Mouse (Mus musculus) hindbrain, embryonic 11.5 days (tissue): ENCODE results near the gene Tmem190. TPM values are rescaled to one million over a fixed set of nuclear protein-coding genes. Genes with fewer than 3 reads are reported as not detected.
"Not testable (repeated sequence)": the region's sequence is repeated elsewhere in the genome, so short reads cannot be mapped to it uniquely, and the experiment has no call there.

Experiments used
- ATAC-seq: fragments of 200-750 bp; cut with Nextera tagmentation; 2 replicates; pipeline ENCODE4 v1.8.0; 2017; ENCODE audit warnings: mild to moderate bottlenecking, moderate TSS enrichment, moderate library complexity; ENCODE audit not compliant: low FRiP score
- DNase-seq: peaks from one replicate; pipeline ENCODE4 v3.0.0-alpha.2; 2015; ENCODE audit warnings: low spot score
- H3K27ac ChIP-seq: fragments of 300-500 bp; sonication (generic); 2 replicates; pipeline ENCODE4 v1.5.1; 2014; ENCODE audit warnings: mild to moderate bottlenecking, low read depth, low read length
- H3K27me3 ChIP-seq: fragments of 300-500 bp; sonication (generic); 2 replicates; pipeline ENCODE4 v1.6.1; 2014; ENCODE audit warnings: mild to moderate bottlenecking, low read length, moderate library complexity, mixed read lengths; ENCODE audit not compliant: control insufficient read depth, insufficient read depth
- H3K36me3 ChIP-seq: fragments of 300-500 bp; sonication (generic); 2 replicates; pipeline ENCODE4 v1.6.1; 2014; ENCODE audit warnings: mild to moderate bottlenecking, low read length, moderate library complexity, mixed read lengths; ENCODE audit not compliant: control insufficient read depth, insufficient read depth
- H3K4me1 ChIP-seq: fragments of 300-500 bp; sonication (generic); replicated peaks from 2 replicates; pipeline ENCODE4 v1.6.1; 2014; ENCODE audit warnings: low read length, mixed read lengths; ENCODE audit not compliant: control insufficient read depth, insufficient read depth
- H3K4me2 ChIP-seq: fragments of 300-500 bp; sonication (generic); replicated peaks from 2 replicates; pipeline ENCODE4 v1.6.1; 2014; ENCODE audit warnings: mild to moderate bottlenecking, low read depth, low read length
- H3K4me3 ChIP-seq: fragments of 300-500 bp; sonication (generic); 2 replicates; pipeline ENCODE4 v1.5.1; 2014; ENCODE audit warnings: low read depth, low read length
- H3K9ac ChIP-seq: fragments of 300-500 bp; sonication (generic); 2 replicates; pipeline ENCODE4 v1.6.1; 2014; ENCODE audit warnings: low read depth, low read length
- H3K9me3 ChIP-seq: fragments of 300-500 bp; sonication (generic); 2 replicates; pipeline ENCODE4 v1.6.1; 2016; ENCODE audit warnings: low read length; ENCODE audit not compliant: control insufficient read depth
- WGBS: fragments of 180-500 bp; shearing (Covaris S2); extraction: QIAGEN DNeasy Blood & Tissue Kit; methylation state at CpG from one replicate; pipeline ENCODE4 v1.1.7; 2014; 5-methylcytosine and 5-hydroxymethylcytosine counted together
- polyA plus RNA-seq: library from polyadenylated mRNA; unstranded; fragments of >200 nt; fragmentation: Nextera tagmentation; extraction: Ambion mirVana; gene quantifications from 2 replicates; pipeline ENCODE4 v1.2.1, GENCODE M21; 2014

Gene Tmem190
- polyA plus RNA-seq, 1 experiment from 2014 or later: not detected

- H3K36me3 ChIP-seq, ATAC-seq, H3K9ac ChIP-seq, H3K9me3 ChIP-seq, H3K4me1 ChIP-seq, H3K27ac ChIP-seq, H3K4me2 ChIP-seq, H3K4me3 ChIP-seq, DNase-seq, H3K27me3 ChIP-seq: not testable (repeated sequence)
- 93% methylated on average over 7 of the region's 7 CpGs for WGBS
These were observed 38.2 kb downstream of the Tmem190 start for GRCm38 (mm10) chr7:4820925-4821324.

GRCm38 (mm10) chr7:4821690-4822089 is 39.0 kb downstream of the Tmem190 start:
- Histone ChIP-seq H3K4me1 (no peaks in the 10 kb centered on the region), H3K36me3 (no peaks in the 10 kb centered on the region), H3K4me2 (no peak overlapping the region), H3K27ac (no peak overlapping the region), H3K27me3 (no peaks in the 10 kb centered on the region), H3K9me3 (no peaks in the 10 kb centered on the region), H3K4me3 (no peak overlapping the region), H3K9ac (no peak overlapping the region)
- WGBS: 86% methylated on average over 4 of the region's 4 CpGs
- no peak for DNase-seq
- ATAC-seq: no peak

GRCm38 (mm10) chr7:4822162-4822907 is 39.6 kb downstream of the Tmem190 start:
- H3K36me3 ChIP-seq: no peaks in the 10 kb centered on the region
- DNase-seq: no peak
- no peaks in the 10 kb centered on the region for H3K9me3 ChIP-seq
- 75% methylated on average over 6 of the region's 6 CpGs for WGBS
- no peak overlapping the region for H3K4me2 ChIP-seq
- ATAC-seq: no peak
- no peaks in the 10 kb centered on the region for H3K27me3 ChIP-seq
- H3K4me3 ChIP-seq: no peak overlapping the region
- H3K9ac ChIP-seq: no peak overlapping the region
- no peaks in the 10 kb centered on the region for H3K4me1 ChIP-seq
- no peak overlapping the region for H3K27ac ChIP-seq

DNA sequence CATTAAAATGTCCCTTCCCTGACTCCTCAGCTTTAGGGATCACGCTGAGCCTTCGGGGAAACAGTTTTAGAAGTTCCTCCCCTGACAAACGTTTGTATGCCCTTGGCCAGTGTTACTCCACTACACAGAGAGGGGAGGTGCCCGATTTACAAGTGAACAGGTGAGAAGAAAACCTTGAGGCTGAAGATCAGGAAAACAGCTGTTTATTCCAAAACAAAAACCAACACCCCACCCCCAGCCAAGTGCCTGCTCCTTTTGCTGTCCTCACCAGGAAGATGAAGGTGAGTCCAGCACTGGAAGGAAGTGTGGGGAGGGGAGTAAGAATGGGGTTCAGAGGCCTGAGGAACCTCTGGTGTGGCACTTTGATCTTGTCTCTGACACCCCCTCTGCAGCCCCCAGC is 42.6 kb downstream of the Tmem190 start:
- Histone ChIP-seq H3K4me1 (no peaks in the 10 kb centered on the region), H3K36me3 (no peaks in the 10 kb centered on the region), H3K9me3 (no peaks in the 10 kb centered on the region), H3K9ac (no peak overlapping the region), H3K27ac (no peak overlapping the region), H3K27me3 (no peaks in the 10 kb centered on the region; the same call in 1 of the 2 replicates), H3K4me3 (no peak overlapping the region), H3K4me2 (no peak overlapping the region)
- no peak for ATAC-seq
- DNase-seq: no peak
- WGBS: 53% methylated on average over 4 of the region's 4 CpGs

DNA sequence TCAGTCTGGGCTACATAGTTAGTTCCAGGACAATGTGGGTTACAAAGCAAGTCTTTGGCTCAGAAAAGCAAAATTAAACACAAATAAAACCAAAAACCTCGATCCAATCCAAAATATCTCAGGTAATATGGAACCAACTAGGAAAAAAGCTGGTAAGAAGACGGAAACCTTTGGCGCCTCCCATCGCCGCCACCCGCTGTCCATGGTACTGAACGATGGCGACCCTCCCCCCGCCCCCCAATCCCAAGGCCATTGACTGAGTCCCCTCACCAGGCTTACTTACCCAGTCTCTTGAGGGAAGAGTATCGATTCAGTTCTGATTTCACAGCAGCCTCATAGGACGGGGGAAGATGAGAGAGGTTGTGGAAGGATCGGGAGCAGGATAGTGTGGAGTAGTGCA is 47.7 kb downstream of the Tmem190 start:
- no peak overlapping the region for H3K4me3 ChIP-seq
- H3K36me3 ChIP-seq: no peaks in the 10 kb centered on the region
- no peak overlapping the region for H3K27ac ChIP-seq
- H3K4me2 ChIP-seq: no peak overlapping the region
- H3K4me1 ChIP-seq: no peaks in the 10 kb centered on the region
- 11% methylated on average over 12 of the region's 12 CpGs for WGBS
- ATAC-seq: peak; percentile 51; the same call in 1 of the 2 replicates
- H3K27me3 ChIP-seq: peaks cover 6% of the 10 kb centered on the region; the same call in 1 of the 2 replicates
- H3K9ac ChIP-seq: 0 out of 2 replicates have a peak overlapping the region, but pooled peaks have one; percentile 7
- peak; percentile 35 for DNase-seq
- no peaks in the 10 kb centered on the region for H3K9me3 ChIP-seq

Other genes starting within 250 kb of the Tmem190 start
- gene Syt5, start 235.4 kb upstream of the Tmem190 start, polyA plus RNA-seq: 14.3 and 15.2 TPM in 2 replicates
- 0.11 TPM in 1 of 2 replicates, not detected in the other for gene Ptprh, start 178.9 kb upstream of the Tmem190 start, polyA plus RNA-seq
- 3.2 and 3.3 TPM in 2 replicates for gene Tmem86b, start 151.5 kb upstream of the Tmem190 start, polyA plus RNA-seq
- gene Ppp6r1, start 123.9 kb upstream of the Tmem190 start, polyA plus RNA-seq: 6.0 and 8.1 TPM in 2 replicates
- 112 and 114 TPM in 2 replicates for gene Hspbp1, start 97.9 kb upstream of the Tmem190 start, polyA plus RNA-seq
- 3.1 and 5.1 TPM in 2 replicates for gene Brsk1, start 92.3 kb upstream of the Tmem190 start, polyA plus RNA-seq
- gene Tmem150b, start 57.7 kb upstream of the Tmem190 start, polyA plus RNA-seq: 0.22 and 0.26 TPM in 2 replicates
- gene Kmt5c, start 42.8 kb upstream of the Tmem190 start, polyA plus RNA-seq: 64.3 and 69.2 TPM in 2 replicates
- gene Cox6b2, start 29.8 kb upstream of the Tmem190 start, polyA plus RNA-seq: 28.0 and 28.5 TPM in 2 replicates
- gene Fam71e2, start 11.6 kb upstream of the Tmem190 start, polyA plus RNA-seq: not detected in 2 replicates
- gene Il11, start 78 bp upstream of the Tmem190 start, polyA plus RNA-seq: 0.08 and 0.14 TPM in 2 replicates
- 0.78 and 0.93 TPM in 2 replicates for gene Tmem238, start 6.7 kb downstream of the Tmem190 start, polyA plus RNA-seq
- 186 and 191 TPM in 2 replicates for gene Rpl28, start 9.9 kb downstream of the Tmem190 start, polyA plus RNA-seq
- gene Ube2s, start 29.7 kb downstream of the Tmem190 start, polyA plus RNA-seq: 400 and 452 TPM in 2 replicates
- gene Shisa7, start 61.8 kb downstream of the Tmem190 start, polyA plus RNA-seq: 2.9 and 4.1 TPM in 2 replicates
- 2.5 and 2.9 TPM in 2 replicates for gene Isoc2b, start 87.3 kb downstream of the Tmem190 start, polyA plus RNA-seq
- gene Isoc2a, start 94.2 kb downstream of the Tmem190 start, polyA plus RNA-seq: 1.1 TPM in 2 replicates
- 0.11 TPM in 1 of 2 replicates, not detected in the other for gene Gm36210, start 123.6 kb downstream of the Tmem190 start, polyA plus RNA-seq
- gene Zfp628, start 132.3 kb downstream of the Tmem190 start, polyA plus RNA-seq: 4.0 and 4.2 TPM in 2 replicates
- 7.1 and 7.3 TPM in 2 replicates for gene Nat14, start 139.1 kb downstream of the Tmem190 start, polyA plus RNA-seq
- gene Ssc5d, start 142.8 kb downstream of the Tmem190 start, polyA plus RNA-seq: 1.1 and 1.4 TPM in 2 replicates
- 0.07 and 0.09 TPM in 2 replicates for gene Sbk2, start 181.5 kb downstream of the Tmem190 start, polyA plus RNA-seq
- 0.04 TPM in 1 of 2 replicates, not detected in the other for gene Sbk3, start 188.2 kb downstream of the Tmem190 start, polyA plus RNA-seq
- gene Zfp579, start 213.2 kb downstream of the Tmem190 start, polyA plus RNA-seq: 45.0 and 61.0 TPM in 2 replicates
- 7.5 and 10.6 TPM in 2 replicates for gene Zfp524, start 231.5 kb downstream of the Tmem190 start, polyA plus RNA-seq
- 38.2 and 43.2 TPM in 2 replicates for gene Fiz1, start 231.8 kb downstream of the Tmem190 start, polyA plus RNA-seq
- gene Gm44973, start 232.6 kb downstream of the Tmem190 start, polyA plus RNA-seq: 0.19 and 1.8 TPM in 2 replicates
- 5.7 and 8.6 TPM in 2 replicates for gene Zfp865, start 237.4 kb downstream of the Tmem190 start, polyA plus RNA-seq
- 7.2 and 8.6 TPM in 2 replicates for gene Ccdc106, start 237.6 kb downstream of the Tmem190 start, polyA plus RNA-seq